Mouse (Mus musculus) liver, postnatal 0 days (tissue): ENCODE measurements at regions not wholly inside any gene's neighbourhood (a gene's known extent, or its start where the extent isn't known, plus 50 kb on each side); places are given as distances from the start of the nearest gene placed in this dataset.

Source experiments
- CTCF ChIP-seq: sonication (generic); IDR thresholded peaks from 2 replicates; pipeline ENCODE4 v1.5.1; 2016; ENCODE audit warnings: antibody characterized with exemption, low read depth
- EP300 ChIP-seq: IDR thresholded peaks from 2 replicates; pipeline ENCODE4 v1.6.1; 2016; ENCODE audit warnings: antibody characterized with exemption, low read depth, mild to moderate bottlenecking

DNA sequence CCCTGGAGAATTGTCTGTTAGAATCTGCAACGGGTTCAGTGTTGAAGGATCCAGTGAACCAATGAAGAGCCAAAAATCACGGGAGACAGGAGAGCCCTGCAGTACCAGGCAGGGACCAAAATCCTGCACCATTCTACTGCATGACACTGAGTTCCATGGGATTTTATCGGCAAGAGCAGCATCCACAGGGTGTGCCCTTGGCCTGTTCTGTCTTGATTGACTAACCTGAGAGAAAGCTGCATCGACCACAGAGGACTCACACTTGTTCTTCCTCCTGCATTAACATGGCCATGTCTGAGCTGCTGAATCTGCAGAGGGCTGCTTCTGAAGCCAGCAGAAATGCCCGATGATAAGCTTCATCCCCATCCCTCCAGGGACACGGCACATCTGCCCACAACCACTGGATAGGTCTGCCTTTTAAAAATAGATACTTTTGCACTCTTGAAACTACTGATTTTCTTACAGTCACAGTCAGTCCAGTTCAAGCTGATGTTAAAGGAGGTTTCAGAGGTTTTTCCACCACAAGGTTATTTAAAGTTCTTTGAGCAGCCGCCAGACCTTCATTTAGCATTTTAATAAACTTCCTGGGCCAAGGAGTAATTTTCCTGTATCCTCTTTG lies 71.9 kb upstream of the Atg10 start:
- TF ChIP-seq EP300, result no peak
- no peak for TF ChIP-seq CTCF
